In the genomic region with DNA sequence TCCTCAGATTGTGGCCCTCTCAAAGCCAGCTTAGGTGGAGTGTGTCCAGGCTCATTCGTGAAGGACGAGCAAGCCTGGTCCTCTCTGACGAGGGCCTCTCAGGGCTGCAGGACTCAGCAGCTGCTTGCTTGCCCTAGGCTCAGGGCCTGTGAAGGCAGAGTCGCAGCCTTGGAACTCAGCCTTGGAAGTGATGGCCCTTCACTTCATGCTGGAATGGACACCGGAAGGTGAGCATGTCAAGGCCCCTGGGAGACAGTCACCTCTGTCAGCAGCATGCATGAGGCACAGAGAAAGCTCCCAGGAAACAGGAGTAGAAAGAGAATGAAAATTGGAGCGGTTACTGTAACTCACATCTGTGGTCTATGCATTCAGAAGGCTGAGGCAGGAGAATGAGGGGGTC, we compare ENCODE assay signal across 30 mouse cellular contexts. TPM values are rescaled to one million over a fixed set of nuclear protein-coding genes. Genes with fewer than 3 reads are reported as not detected.
DNase-seq lines count a peak whose midpoint lies in the region; ATAC-seq and TF ChIP-seq lines count a peak whose summit lies in the region.
"Had no signal": no experiment of that assay in that cellular context is flagged by ENCODE, and none has a peak within 500 bp of the region (broad histone marks: within the 10 kb centered on the region; RNA-seq: fewer than 3 reads in every experiment).

No protein-coding gene starts in this region.

- no peak for TF ChIP-seq RAD21 in CH12.LX (IDR thresholded peaks at IDR 0.05; ENCODE audit: low read depth, low read length)

- H3K27ac ChIP-seq in hindbrain, embryonic 12.5 days, result no peak overlapping the region
- no peak overlapping the region for H3K27ac ChIP-seq in hindbrain, embryonic 14.5 days
- peak overlapping the region; percentile 2 for H3K27ac ChIP-seq in liver, embryonic 14.5 days
- H3K27ac ChIP-seq in liver, postnatal 0 days (ENCODE audit: low read depth), result no peak overlapping the region
- H3K27ac ChIP-seq in CH12.LX (ENCODE audit: insufficient read depth, low read depth), result no peak overlapping the region
- H3K27ac ChIP-seq: embryonic facial prominence, embryonic 10.5 days; embryonic facial prominence, embryonic 13.5 days; forebrain, embryonic 12.5 days; forebrain, embryonic 15.5 days; heart, embryonic 15.5 days; hindbrain, postnatal 0 days had no signal

- H3K79me2 ChIP-seq in CH12.LX (replicated peaks; ENCODE audit: control insufficient read depth, extremely low read depth, insufficient read depth, poor library complexity, severe bottlenecking), result no peaks in the 10 kb centered on the region

- in situ Hi-C loops in CH12.LX (cut with MboI; ENCODE audit: low pct_ligation_motif_present, low pct_unique_long_range_greater_than_20kb, low sequenced_read_pairs), result no loop called here

- TF ChIP-seq POLR2A in CH12.LX (IDR thresholded peaks at IDR 0.05; ENCODE audit: low read depth, low read length), result no peak

- WGBS in hindbrain, embryonic 12.5 days, result 83% methylated on average over 6 of the region's 6 CpGs
- WGBS in hindbrain, embryonic 14.5 days, result 75% methylated on average over 6 of the region's 6 CpGs
- 79% methylated on average over 6 of the region's 6 CpGs for WGBS in liver, embryonic 14.5 days (ENCODE audit: insufficient replicate concordance)
- 88% methylated on average over 6 of the region's 6 CpGs for WGBS in liver, postnatal 0 days (ENCODE audit: insufficient replicate concordance)

- no peaks in the 10 kb centered on the region for H3K36me3 ChIP-seq in hindbrain, embryonic 12.5 days
- H3K36me3 ChIP-seq in hindbrain, embryonic 14.5 days (replicated peaks; ENCODE audit: control insufficient read depth, insufficient read depth), result no peaks in the 10 kb centered on the region
- H3K36me3 ChIP-seq in liver, embryonic 14.5 days (replicated peaks; ENCODE audit: control insufficient read depth, insufficient read depth, low read depth), result no peaks in the 10 kb centered on the region
- H3K36me3 ChIP-seq in liver, postnatal 0 days (replicated peaks; ENCODE audit: insufficient read depth, low read length), result no peaks in the 10 kb centered on the region
- H3K36me3 ChIP-seq in CH12.LX (replicated peaks in 1 of 2; ENCODE audit: control insufficient read depth in 1 of 2, insufficient read depth in 1 of 2, low read length in 1 of 2), result no peaks in the 10 kb centered on the region
- H3K36me3 ChIP-seq: embryonic facial prominence, embryonic 10.5 days; embryonic facial prominence, embryonic 13.5 days; forebrain, embryonic 12.5 days; forebrain, embryonic 15.5 days; G1E; heart, embryonic 12.5 days; heart, embryonic 15.5 days had no signal

- no peaks in the 10 kb centered on the region for H3K9me3 ChIP-seq in hindbrain, embryonic 12.5 days (replicated peaks)
- H3K9me3 ChIP-seq in hindbrain, embryonic 14.5 days (ENCODE audit: control insufficient read depth, low read length), result 0 out of 2 replicates have a peak, but pooled peaks cover 7% of the 10 kb centered on the region
- H3K9me3 ChIP-seq in liver, embryonic 14.5 days (ENCODE audit: control insufficient read depth, low read length), result peaks cover 4% of the 10 kb centered on the region; the same call in 1 of the 2 replicates
- no peaks in the 10 kb centered on the region for H3K9me3 ChIP-seq in liver, postnatal 0 days (ENCODE audit: low read length)
- H3K9me3 ChIP-seq in CH12.LX (replicated peaks; ENCODE audit: low read length), result peaks cover 28% of the 10 kb centered on the region
- H3K9me3 ChIP-seq: embryonic facial prominence, embryonic 13.5 days; forebrain, embryonic 15.5 days; heart, embryonic 15.5 days had no signal

- H3K9ac ChIP-seq in hindbrain, embryonic 12.5 days, result peak overlapping the region; percentile 19; the same call in 1 of the 2 replicates
- H3K9ac ChIP-seq in hindbrain, embryonic 14.5 days, result no peak overlapping the region
- H3K9ac ChIP-seq in liver, embryonic 14.5 days (replicated peaks), result no peak overlapping the region
- H3K9ac ChIP-seq in liver, postnatal 0 days (replicated peaks), result no peak overlapping the region
- H3K9ac ChIP-seq in CH12.LX (ENCODE audit: insufficient read depth, low read depth), result no peak overlapping the region
- H3K9ac ChIP-seq: embryonic facial prominence, embryonic 13.5 days; forebrain, embryonic 12.5 days; forebrain, embryonic 15.5 days; heart, embryonic 12.5 days; heart, embryonic 15.5 days had no signal

- no peak overlapping the region for H3K4me3 ChIP-seq in hindbrain, embryonic 12.5 days
- H3K4me3 ChIP-seq in hindbrain, embryonic 14.5 days (replicated peaks; ENCODE audit: low read length), result no peak overlapping the region
- H3K4me3 ChIP-seq in liver, embryonic 14.5 days (ENCODE audit: insufficient read depth in 1 of 2, low read depth in 2 of 2, low read length in 2 of 2), result no peak overlapping the region
- no peak overlapping the region for H3K4me3 ChIP-seq in liver, postnatal 0 days (ENCODE audit: low read depth, low read length)
- H3K4me3 ChIP-seq in CH12.LX (replicated peaks in 1 of 3; ENCODE audit: low read depth in 2 of 3, low read length in 2 of 3, poor library complexity in 1 of 3), result no peak overlapping the region
- H3K4me3 ChIP-seq: embryonic facial prominence, embryonic 10.5 days; embryonic facial prominence, embryonic 13.5 days; erythroblast, embryonic 14.5 days; forebrain, embryonic 12.5 days; forebrain, embryonic 15.5 days; heart, embryonic 12.5 days; heart, embryonic 15.5 days had no signal

- dilution Hi-C loops in CH12.LX (cut with MboI; ENCODE audit: extremely low pct_ligation_motif_present, extremely low pct_unique_long_range_greater_than_20kb, low sequenced_read_pairs), result no loop called here

- ATAC-seq in hindbrain, embryonic 12.5 days (ENCODE audit: low FRiP score), result no peak
- no peak for ATAC-seq in hindbrain, embryonic 14.5 days (ENCODE audit: low FRiP score)
- no peak for ATAC-seq in liver, embryonic 14.5 days (ENCODE audit: insufficient read depth)
- ATAC-seq in liver, postnatal 0 days, result no peak
- ATAC-seq: forebrain, embryonic 15.5 days; hindbrain, postnatal 0 days; inflammation-experienced regulatory T-cells, adult 6 months; Patski had no signal

- peaks cover 14% of the 10 kb centered on the region for H3K4me1 ChIP-seq in hindbrain, embryonic 12.5 days
- H3K4me1 ChIP-seq in hindbrain, embryonic 14.5 days (replicated peaks; ENCODE audit: control insufficient read depth, insufficient read depth, low read length), result no peaks in the 10 kb centered on the region
- peaks cover 39 to 40% of the 10 kb centered on the region in 2 experiments for H3K4me1 ChIP-seq in liver, embryonic 14.5 days (replicated peaks; ENCODE audit: control insufficient read depth in 2 of 2, insufficient read depth in 2 of 2, low read length in 1 of 2)
- H3K4me1 ChIP-seq in liver, postnatal 0 days (ENCODE audit: insufficient read depth), result peaks cover 12% of the 10 kb centered on the region; the same call in 1 of the 2 replicates
- peaks cover 3 to 11% of the 10 kb centered on the region in 2 experiments for H3K4me1 ChIP-seq in CH12.LX (ENCODE audit: control insufficient read depth in 1 of 2, insufficient read depth in 2 of 2)
- H3K4me1 ChIP-seq: embryonic facial prominence, embryonic 13.5 days; heart, embryonic 12.5 days; heart, embryonic 15.5 days had no signal

- no peaks in the 10 kb centered on the region for H3K27me3 ChIP-seq in hindbrain, embryonic 12.5 days
- H3K27me3 ChIP-seq in hindbrain, embryonic 14.5 days (ENCODE audit: control insufficient read depth, insufficient read depth, low read length), result no peaks in the 10 kb centered on the region
- no peaks in the 10 kb centered on the region for H3K27me3 ChIP-seq in liver, embryonic 14.5 days (ENCODE audit: control insufficient read depth, insufficient read depth, low read length)
- no peaks in the 10 kb centered on the region for H3K27me3 ChIP-seq in liver, postnatal 0 days (ENCODE audit: insufficient read depth, low read length)
- peaks cover 7% of the 10 kb centered on the region for H3K27me3 ChIP-seq in CH12.LX (replicated peaks)
- H3K27me3 ChIP-seq: embryonic facial prominence, embryonic 13.5 days; forebrain, embryonic 15.5 days; heart, embryonic 12.5 days; heart, embryonic 15.5 days; Patski had no signal

- TF ChIP-seq CTCF in liver, embryonic 14.5 days (IDR thresholded peaks at IDR 0.05; ENCODE audit: low read depth), result no peak
- TF ChIP-seq CTCF in liver, postnatal 0 days (IDR thresholded peaks at IDR 0.05; ENCODE audit: low read depth), result no peak
- TF ChIP-seq CTCF in CH12.LX (conservative IDR thresholded peaks at IDR 0.05 in 1 of 2, IDR thresholded peaks at IDR 0.05 in 1 of 2; ENCODE audit: low read depth in 2 of 2, low read length in 2 of 2), result no peak

- no peak overlapping the region for H3K4me2 ChIP-seq in hindbrain, embryonic 12.5 days (replicated peaks)
- no peak overlapping the region for H3K4me2 ChIP-seq in hindbrain, embryonic 14.5 days (replicated peaks)
- H3K4me2 ChIP-seq in liver, embryonic 14.5 days (ENCODE audit: low read depth), result no peak overlapping the region
- no peak overlapping the region for H3K4me2 ChIP-seq in liver, postnatal 0 days (ENCODE audit: low read depth, low read length)
- no peak overlapping the region for H3K4me2 ChIP-seq in CH12.LX (ENCODE audit: insufficient read depth, low read depth, poor library complexity, severe bottlenecking)
- H3K4me2 ChIP-seq: embryonic facial prominence, embryonic 13.5 days; forebrain, embryonic 12.5 days; forebrain, embryonic 15.5 days; heart, embryonic 12.5 days; heart, embryonic 15.5 days had no signal

- no peak for TF ChIP-seq EP300 in liver, embryonic 14.5 days (IDR thresholded peaks at IDR 0.05; ENCODE audit: low read depth)
- no peak for TF ChIP-seq EP300 in liver, postnatal 0 days (IDR thresholded peaks at IDR 0.05; ENCODE audit: low read depth)
- TF ChIP-seq EP300 in CH12.LX (IDR thresholded peaks at IDR 0.05; ENCODE audit: low read length), result no peak

- DNase-seq in adrenal gland, adult (ENCODE audit: inconsistent age in 2 of 2, low spot score in 1 of 2), result peak; percentile 48 to 73
- DNase-seq in adrenal gland, postnatal 10 days, result no peak
- no peak for DNase-seq in hindbrain, embryonic 14.5 days (ENCODE audit: low spot score)
- DNase-seq in liver, embryonic 14.5 days (ENCODE audit: low read depth in 3 of 3, low spot score in 3 of 3), result no peak
- DNase-seq in liver, postnatal 0 days, result no peak
- DNase-seq in CH12.LX (ENCODE audit: extremely low read depth), result no peak
- DNase-seq in adipocyte (ENCODE audit: low spot score), result no peak
- DNase-seq: adrenal gland, postnatal 25 days; cerebellum, adult 11-12 months; cerebellum, adult 8-10 months; cerebellum, postnatal 10 days; cerebellum, postnatal 36 days; embryo, embryonic 11 days; gastrocnemius, postnatal 25 days; heart, adult 18-20 months; heart, postnatal 10 days; heart, postnatal 36 days had no signal

RNA-seq across cellular contexts. Expression of a gene that starts 12.6 kb away (rescaled TPM):
- 100 to 1,000 TPM; 204 to 243 TPM for total RNA-seq in adrenal gland, postnatal 10 days (2021)
- polyA plus RNA-seq in hindbrain, embryonic 12.5 days (2016; fragmentation: Nextera tagmentation; extraction: Ambion mirVana), result 0.43 TPM in 1 of 2 replicates, not detected in the other
- 0.37 and 0.69 TPM in 2 replicates for polyA plus RNA-seq in hindbrain, embryonic 14.5 days (2014; fragmentation: Nextera tagmentation; extraction: Ambion mirVana)
- 21.4 and 22.0 TPM in 2 replicates for polyA plus RNA-seq in liver, embryonic 14.5 days (2012; rRNA removed)
- polyA plus RNA-seq in liver, embryonic 14.5 days (2014; fragmentation: Nextera tagmentation; extraction: Ambion mirVana), result 5.7 and 6.6 TPM in 2 replicates
- 1.9 and 2.0 TPM in 2 replicates for polyA plus RNA-seq in liver, postnatal 0 days (2015; fragmentation: Nextera tagmentation; extraction: Ambion mirVana)
- 0.46 and 1.3 TPM in 2 replicates for total RNA-seq in CH12.LX (2012; rRNA removed)
- not detected in 2 replicates for total RNA-seq in CH12.LX (2014; rRNA removed)
- polyA plus RNA-seq in CH12.LX (2012; ENCODE audit: insufficient read length, low read depth), result 0.97 and 6.0 TPM in 2 replicates
- polyA plus RNA-seq: embryonic facial prominence, embryonic 10.5 days; forebrain, embryonic 12.5 days; forebrain, embryonic 15.5 days; hindbrain, embryonic 11.5 days; inflammation-experienced regulatory T-cells, adult 6 months had no signal

RNA-seq across cellular contexts. Expression of a gene that starts 25.3 kb away (rescaled TPM):
- total RNA-seq in adrenal gland, postnatal 10 days (2021), result 10 to 100 TPM; 21.9 to 22.9 TPM
- 5.5 and 7.9 TPM in 2 replicates for polyA plus RNA-seq in hindbrain, embryonic 12.5 days (2016; fragmentation: Nextera tagmentation; extraction: Ambion mirVana)
- polyA plus RNA-seq in hindbrain, embryonic 14.5 days (2014; fragmentation: Nextera tagmentation; extraction: Ambion mirVana), result 2.4 and 2.7 TPM in 2 replicates
- polyA plus RNA-seq in liver, embryonic 14.5 days (2012; rRNA removed), result 6.9 and 13.0 TPM in 2 replicates
- polyA plus RNA-seq in liver, embryonic 14.5 days (2014; fragmentation: Nextera tagmentation; extraction: Ambion mirVana), result 16.5 and 17.5 TPM in 2 replicates
- 30.2 and 32.2 TPM in 2 replicates for polyA plus RNA-seq in liver, postnatal 0 days (2015; fragmentation: Nextera tagmentation; extraction: Ambion mirVana)
- total RNA-seq in CH12.LX (2012; rRNA removed), result 133 and 143 TPM in 2 replicates
- 157 and 162 TPM in 2 replicates for total RNA-seq in CH12.LX (2014; rRNA removed)
- polyA plus RNA-seq in CH12.LX (2012; ENCODE audit: insufficient read length, low read depth), result 136 and 140 TPM in 2 replicates
- polyA plus RNA-seq: Patski had no signal

RNA-seq across cellular contexts. Expression of a gene that starts 30.5 kb away (rescaled TPM):
- total RNA-seq in adrenal gland, postnatal 10 days (2021), result 10 to 100 TPM; 11.5 to 14.8 TPM
- 3.7 and 4.7 TPM in 2 replicates for polyA plus RNA-seq in hindbrain, embryonic 12.5 days (2016; fragmentation: Nextera tagmentation; extraction: Ambion mirVana)
- polyA plus RNA-seq in hindbrain, embryonic 14.5 days (2014; fragmentation: Nextera tagmentation; extraction: Ambion mirVana), result 1.6 and 1.9 TPM in 2 replicates
- polyA plus RNA-seq in liver, embryonic 14.5 days (2012; rRNA removed), result 4.9 and 6.2 TPM in 2 replicates
- polyA plus RNA-seq in liver, embryonic 14.5 days (2014; fragmentation: Nextera tagmentation; extraction: Ambion mirVana), result 2.3 and 3.8 TPM in 2 replicates
- 9.8 and 10.2 TPM in 2 replicates for polyA plus RNA-seq in liver, postnatal 0 days (2015; fragmentation: Nextera tagmentation; extraction: Ambion mirVana)
- 31.4 and 33.5 TPM in 2 replicates for total RNA-seq in CH12.LX (2012; rRNA removed)
- total RNA-seq in CH12.LX (2014; rRNA removed), result 24.4 and 25.9 TPM in 2 replicates
- polyA plus RNA-seq in CH12.LX (2012; ENCODE audit: insufficient read length, low read depth), result 54.9 and 74.5 TPM in 2 replicates
- polyA plus RNA-seq: Patski had no signal

Comparison
In these comparisons a context has a peak if more than half of its experiments do, and no peak if none do; other contexts are left out.
1. DNase-seq: peak in adrenal gland, adult (2 of 2); none in adrenal gland, postnatal 10 days (single experiment), hindbrain, embryonic 14.5 days (single experiment), liver, embryonic 14.5 days (0 of 3), liver, postnatal 0 days (single experiment), CH12.LX (single experiment) and adipocyte (single experiment).